Mouse (Mus musculus) embryonic fibroblast, embryonic 13.5 days (primary cell): ENCODE results near the gene Tmem107.

Experiments used
- CTCF ChIP-seq: IDR thresholded peaks from 2 replicates; pipeline ENCODE4 v1.5.1; 2011; ENCODE audit warnings: mild to moderate bottlenecking, control low read depth, low read length, moderate library complexity, borderline replicate concordance; ENCODE audit not compliant: insufficient read depth
- POLR2A ChIP-seq: IDR thresholded peaks from 2 replicates; pipeline ENCODE4 v1.6.1; 2011; ENCODE audit warnings: low read depth, mild to moderate bottlenecking, control low read depth, low read length, moderate library complexity

DNA sequence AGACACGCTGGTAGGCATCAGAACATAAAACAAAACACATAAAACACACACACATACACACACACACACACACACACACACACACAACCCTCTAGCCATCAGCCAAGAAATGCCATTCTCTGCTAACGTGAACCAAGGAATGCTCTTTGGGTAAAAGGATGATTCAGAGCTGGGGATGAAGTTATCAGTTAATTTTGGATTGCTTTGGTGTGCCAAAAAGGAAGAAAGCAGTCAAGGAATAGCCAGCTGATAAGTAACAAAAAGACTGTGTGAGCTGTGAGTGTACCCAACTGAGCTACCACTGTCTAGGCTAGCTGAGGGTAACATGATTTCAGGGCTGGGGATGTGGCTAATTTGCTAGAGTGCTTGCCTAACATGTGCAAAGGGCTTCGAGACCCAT is 43.4 kb downstream of the Tmem107 start:
- TF ChIP-seq CTCF (no peak), POLR2A (no peak)
